Mouse (Mus musculus): ENCODE measurements around the gene Dzip1. TPM values are rescaled to one million over a fixed set of nuclear protein-coding genes. Genes with fewer than 3 reads are reported as not detected.

Dzip1 gene
- polyA plus RNA-seq, 1 experiment from 2014 or later, result 103 TPM

GRCm38 (mm10) chr14:118867366-118867765 lies 57.9 kb downstream of the Dzip1 start:
- H3K4me1 ChIP-seq (ENCODE audit: control insufficient read depth, insufficient read depth, low read length), result no peaks in the 10 kb centered on the region
- 55% methylated on average over 6 of the region's 6 CpGs for WGBS

GRCm38 (mm10) chr14:118866014-118866811 lies 59.0 kb downstream of the Dzip1 start:
- no peaks in the 10 kb centered on the region for H3K36me3 ChIP-seq (ENCODE audit: control insufficient read depth, insufficient read depth, low read length)
- no peaks in the 10 kb centered on the region for H3K9me3 ChIP-seq (replicated peaks; ENCODE audit: control insufficient read depth, low read length, poor library complexity, severe bottlenecking)
- ATAC-seq, result no peak
- H3K4me1 ChIP-seq (ENCODE audit: control insufficient read depth, insufficient read depth, low read length), result no peaks in the 10 kb centered on the region
- H3K4me3 ChIP-seq (ENCODE audit: low read depth, low read length), result no peak overlapping the region
- H3K27me3 ChIP-seq (ENCODE audit: control insufficient read depth, insufficient read depth, low read depth, low read length), result no peaks in the 10 kb centered on the region
- 90% methylated on average over 10 of the region's 10 CpGs for WGBS
- no peak overlapping the region for H3K4me2 ChIP-seq (ENCODE audit: low read length)
- H3K27ac ChIP-seq (ENCODE audit: low read length), result no peak overlapping the region
- H3K9ac ChIP-seq (ENCODE audit: low read depth, low read length), result no peak overlapping the region

More at GRCm38 (mm10) chr14:118867366-118867765, 57.9 kb downstream of the Dzip1 start:
- no peak for ATAC-seq
- H3K4me2 ChIP-seq (ENCODE audit: low read length), result no peak overlapping the region
- H3K4me3 ChIP-seq (ENCODE audit: low read depth, low read length), result no peak overlapping the region
- no peak overlapping the region for H3K9ac ChIP-seq (ENCODE audit: low read depth, low read length)
- no peaks in the 10 kb centered on the region for H3K9me3 ChIP-seq (replicated peaks; ENCODE audit: control insufficient read depth, low read length, poor library complexity, severe bottlenecking)
- H3K36me3 ChIP-seq (ENCODE audit: control insufficient read depth, insufficient read depth, low read length), result no peaks in the 10 kb centered on the region
- H3K27ac ChIP-seq (ENCODE audit: low read length), result no peak overlapping the region
- H3K27me3 ChIP-seq (ENCODE audit: control insufficient read depth, insufficient read depth, low read depth, low read length), result no peaks in the 10 kb centered on the region

GRCm38 (mm10) chr14:118864905-118865304 lies 60.4 kb downstream of the Dzip1 start:
- Histone ChIP-seq H3K9me3 (replicated peaks; ENCODE audit: control insufficient read depth, low read length, poor library complexity, severe bottlenecking) (no peaks in the 10 kb centered on the region), H3K4me2 (ENCODE audit: low read length) (no peak overlapping the region), H3K9ac (ENCODE audit: low read depth, low read length) (no peak overlapping the region), H3K4me1 (ENCODE audit: control insufficient read depth, insufficient read depth, low read length) (no peaks in the 10 kb centered on the region), H3K27me3 (ENCODE audit: control insufficient read depth, insufficient read depth, low read depth, low read length) (no peaks in the 10 kb centered on the region), H3K36me3 (ENCODE audit: control insufficient read depth, insufficient read depth, low read length) (no peaks in the 10 kb centered on the region), H3K4me3 (ENCODE audit: low read depth, low read length) (no peak overlapping the region), H3K27ac (ENCODE audit: low read length) (no peak overlapping the region)
- WGBS, result 61% methylated on average over 4 of the region's 4 CpGs
- no peak for ATAC-seq

- no peaks in the 10 kb centered on the region for H3K4me1 ChIP-seq (ENCODE audit: control insufficient read depth, insufficient read depth, low read length)
- H3K4me3 ChIP-seq (ENCODE audit: low read depth, low read length), result no peak overlapping the region
- H3K36me3 ChIP-seq (ENCODE audit: control insufficient read depth, insufficient read depth, low read length), result no peaks in the 10 kb centered on the region
- no peaks in the 10 kb centered on the region for H3K9me3 ChIP-seq (replicated peaks; ENCODE audit: control insufficient read depth, low read length, poor library complexity, severe bottlenecking)
- H3K4me2 ChIP-seq (ENCODE audit: low read length), result no peak overlapping the region
- no peak overlapping the region for H3K9ac ChIP-seq (ENCODE audit: low read depth, low read length)
- H3K27ac ChIP-seq (ENCODE audit: low read length), result no peak overlapping the region
- WGBS, result 63% methylated on average over 7 of the region's 7 CpGs
- no peak for ATAC-seq
- no peaks in the 10 kb centered on the region for H3K27me3 ChIP-seq (ENCODE audit: control insufficient read depth, insufficient read depth, low read depth, low read length)
These were observed 63.0 kb downstream of the Dzip1 start for GRCm38 (mm10) chr14:118862253-118862652.

GRCm38 (mm10) chr14:118858318-118858717 lies 66.9 kb downstream of the Dzip1 start:
- no peak for ATAC-seq
- Histone ChIP-seq H3K4me2 (ENCODE audit: low read length) (no peak overlapping the region), H3K9ac (ENCODE audit: low read depth, low read length) (no peak overlapping the region), H3K27ac (ENCODE audit: low read length) (no peak overlapping the region), H3K9me3 (replicated peaks; ENCODE audit: control insufficient read depth, low read length, poor library complexity, severe bottlenecking) (no peaks in the 10 kb centered on the region), H3K36me3 (ENCODE audit: control insufficient read depth, insufficient read depth, low read length) (no peaks in the 10 kb centered on the region), H3K27me3 (ENCODE audit: control insufficient read depth, insufficient read depth, low read depth, low read length) (peaks cover 16% of the 10 kb centered on the region), H3K4me3 (ENCODE audit: low read depth, low read length) (no peak overlapping the region), H3K4me1 (ENCODE audit: control insufficient read depth, insufficient read depth, low read length) (peaks cover 10% of the 10 kb centered on the region)
- 78% methylated on average over 6 of the region's 6 CpGs for WGBS

GRCm38 (mm10) chr14:118856563-118856962 lies 68.7 kb downstream of the Dzip1 start:
- Histone ChIP-seq H3K9ac (ENCODE audit: low read depth, low read length) (no peak overlapping the region), H3K36me3 (ENCODE audit: control insufficient read depth, insufficient read depth, low read length) (no peaks in the 10 kb centered on the region), H3K27ac (ENCODE audit: low read length) (no peak overlapping the region), H3K4me1 (ENCODE audit: control insufficient read depth, insufficient read depth, low read length) (peaks cover 10% of the 10 kb centered on the region), H3K9me3 (replicated peaks; ENCODE audit: control insufficient read depth, low read length, poor library complexity, severe bottlenecking) (no peaks in the 10 kb centered on the region), H3K4me3 (ENCODE audit: low read depth, low read length) (no peak overlapping the region), H3K27me3 (ENCODE audit: control insufficient read depth, insufficient read depth, low read depth, low read length) (peaks cover 19% of the 10 kb centered on the region), H3K4me2 (ENCODE audit: low read length) (no peak overlapping the region)
- WGBS, result 87% methylated on average over 6 of the region's 6 CpGs
- ATAC-seq, result no peak

- H3K9ac ChIP-seq (ENCODE audit: low read depth, low read length), result peak overlapping the region; percentile 63
- H3K27me3 ChIP-seq (ENCODE audit: control insufficient read depth, insufficient read depth, low read depth, low read length), result peaks cover 19% of the 10 kb centered on the region
- H3K36me3 ChIP-seq (ENCODE audit: control insufficient read depth, insufficient read depth, low read length), result no peaks in the 10 kb centered on the region
- H3K9me3 ChIP-seq (replicated peaks; ENCODE audit: control insufficient read depth, low read length, poor library complexity, severe bottlenecking), result no peaks in the 10 kb centered on the region
- under 1% methylated on average over 28 of the region's 28 CpGs for WGBS
- H3K4me1 ChIP-seq (ENCODE audit: control insufficient read depth, insufficient read depth, low read length), result peaks cover 10% of the 10 kb centered on the region
- H3K4me3 ChIP-seq (ENCODE audit: low read depth, low read length), result peak overlapping the region; percentile 54
- peak overlapping the region; percentile 97 for H3K4me2 ChIP-seq (ENCODE audit: low read length)
- H3K27ac ChIP-seq (ENCODE audit: low read length), result no peak overlapping the region
- peak; percentile 66 for ATAC-seq
These were observed 70.0 kb downstream of the Dzip1 start for GRCm38 (mm10) chr14:118855141-118855800.

GRCm38 (mm10) chr14:118854371-118855114 lies 70.7 kb downstream of the Dzip1 start:
- Histone ChIP-seq H3K27ac (ENCODE audit: low read length) (no peak overlapping the region), H3K4me1 (ENCODE audit: control insufficient read depth, insufficient read depth, low read length) (peaks cover 10% of the 10 kb centered on the region), H3K27me3 (ENCODE audit: control insufficient read depth, insufficient read depth, low read depth, low read length) (peaks cover 19% of the 10 kb centered on the region), H3K9me3 (replicated peaks; ENCODE audit: control insufficient read depth, low read length, poor library complexity, severe bottlenecking) (no peaks in the 10 kb centered on the region), H3K4me3 (ENCODE audit: low read depth, low read length) (peak overlapping the region; percentile 54), H3K4me2 (ENCODE audit: low read length) (peak overlapping the region; percentile 97), H3K9ac (ENCODE audit: low read depth, low read length) (peak overlapping the region; percentile 63), H3K36me3 (ENCODE audit: control insufficient read depth, insufficient read depth, low read length) (no peaks in the 10 kb centered on the region)
- peak; percentile 88 for ATAC-seq
- 2% methylated on average over 43 of the region's 48 CpGs for WGBS

All from midbrain, embryonic 16.5 days (tissue).